Mouse (Mus musculus) erythroid progenitor cell, adult 5-6 weeks (primary cell): ENCODE results near the gene AC161166.1. TPM values are rescaled to one million over a fixed set of nuclear protein-coding genes. Genes with fewer than 3 reads are reported as not detected.
"Not testable (repeated sequence)": the region's sequence is repeated elsewhere in the genome, so short reads cannot be mapped to it uniquely, and the experiment has no call there.

Experiments used
- ATAC-seq: replicated peaks from 2 replicates; pipeline ENCODE4 v1.8.0; 2016; ENCODE audit warnings: moderate number of reproducible peaks, mild to moderate bottlenecking, moderate TSS enrichment, inconsistent platforms; ENCODE audit not compliant: poor library complexity, low FRiP score, severe bottlenecking
- total RNA-seq, 2 experiments: library from RNA; stranded (forward) in 1 of 2; stranded (reverse) in 1 of 2; fragments of 150-400 nt in 1 of 2; fragments of 186-747, 209-891 nt in 1 of 2; gene quantifications; 2 replicates each; pipeline versions ENCODE4 v1.2.3 to v1.2.4; 2015 to 2017; ENCODE audit warnings: low replicate concordance in 2 of 2

Gene AC161166.1
- total RNA-seq, 2 experiments from 2014 or later, result not detected

GRCm38 (mm10) chr7:24529580-24529979, 17.3 kb upstream of the AC161166.1 start:
- no peak for ATAC-seq

GRCm38 (mm10) chr7:24528861-24529260, 16.6 kb upstream of the AC161166.1 start:
- ATAC-seq, result no peak

- no peak for ATAC-seq
Measured at GRCm38 (mm10) chr7:24525686-24526420, 13.6 kb upstream of the AC161166.1 start.

GRCm38 (mm10) chr7:24524978-24525377, 12.7 kb upstream of the AC161166.1 start:
- no peak for ATAC-seq

- ATAC-seq, result no peak
Measured at GRCm38 (mm10) chr7:24523723-24524122, 11.5 kb upstream of the AC161166.1 start.

GRCm38 (mm10) chr7:24522805-24523204, 10.6 kb upstream of the AC161166.1 start:
- no peak for ATAC-seq

- not testable (repeated sequence) for ATAC-seq
Measured at GRCm38 (mm10) chr7:24520054-24520453, 7.8 kb upstream of the AC161166.1 start.

- ATAC-seq, result no peak
Measured at GRCm38 (mm10) chr7:24519130-24519529, 6.9 kb upstream of the AC161166.1 start.

GRCm38 (mm10) chr7:24517654-24518053, 5.4 kb upstream of the AC161166.1 start:
- ATAC-seq, result no peak

- no peak for ATAC-seq
Measured at GRCm38 (mm10) chr7:24517077-24517476, 4.8 kb upstream of the AC161166.1 start.

GRCm38 (mm10) chr7:24516319-24516718, 4.1 kb upstream of the AC161166.1 start:
- not testable (repeated sequence) for ATAC-seq

- 0 out of 2 replicates have a peak, but pooled peaks have one; percentile 8 for ATAC-seq
Measured at GRCm38 (mm10) chr7:24507726-24508114, 4.5 kb downstream of the AC161166.1 start.

- ATAC-seq, result peak; percentile 69
Measured at GRCm38 (mm10) chr7:24506838-24507725, 5.2 kb downstream of the AC161166.1 start, which contains the start of gene Zfp428. TSS of gene Zfp428 (plus strand) at chr7:24507006.

GRCm38 (mm10) chr7:24506476-24506837, 5.8 kb downstream of the AC161166.1 start:
- no peak for ATAC-seq

GRCm38 (mm10) chr7:24506065-24506459, 6.2 kb downstream of the AC161166.1 start:
- no peak for ATAC-seq

- no peak for ATAC-seq
Measured at GRCm38 (mm10) chr7:24505447-24506064, 6.7 kb downstream of the AC161166.1 start.

- ATAC-seq, result no peak
Measured at GRCm38 (mm10) chr7:24504868-24505267, 7.4 kb downstream of the AC161166.1 start.

GRCm38 (mm10) chr7:24504004-24504403, 8.3 kb downstream of the AC161166.1 start:
- ATAC-seq, result no peak

- ATAC-seq, result no peak
Measured at GRCm38 (mm10) chr7:24501492-24501891, 10.8 kb downstream of the AC161166.1 start.

GRCm38 (mm10) chr7:24500929-24501328, 11.3 kb downstream of the AC161166.1 start:
- no peak for ATAC-seq
